Mouse (Mus musculus): ENCODE measurements around the gene Ehd1.
"Not testable (repeated sequence)": the region's sequence is repeated elsewhere in the genome, so short reads cannot be mapped to it uniquely, and the experiment has no call there.

Ehd1 gene

GRCm38 (mm10) chr19:6279481-6280144 is 3.1 kb downstream of the Ehd1 start:
- no peak for DNase-seq (ENCODE audit: low spot score)

- no peak for DNase-seq (ENCODE audit: low spot score)
These were observed 4.0 kb downstream of the Ehd1 start for GRCm38 (mm10) chr19:6280554-6280953.

- DNase-seq (ENCODE audit: low spot score) = no peak
These were observed 4.8 kb downstream of the Ehd1 start for GRCm38 (mm10) chr19:6281122-6282020.

- DNase-seq (ENCODE audit: low spot score) = no peak
These were observed 6.5 kb downstream of the Ehd1 start for GRCm38 (mm10) chr19:6283001-6283400.

GRCm38 (mm10) chr19:6284502-6284901 is 8.0 kb downstream of the Ehd1 start:
- no peak for DNase-seq (ENCODE audit: low spot score)

- DNase-seq (ENCODE audit: low spot score) = no peak
These were observed 8.7 kb downstream of the Ehd1 start for GRCm38 (mm10) chr19:6285226-6285625.

- DNase-seq (ENCODE audit: low spot score) = no peak
These were observed 9.3 kb downstream of the Ehd1 start for GRCm38 (mm10) chr19:6285632-6286433.

GRCm38 (mm10) chr19:6286434-6287401 is 10.2 kb downstream of the Ehd1 start:
- DNase-seq (ENCODE audit: low spot score) = no peak

- no peak for DNase-seq (ENCODE audit: low spot score)
These were observed 11.8 kb downstream of the Ehd1 start for GRCm38 (mm10) chr19:6288236-6288894.

- DNase-seq (ENCODE audit: low spot score) = no peak
These were observed 13.2 kb downstream of the Ehd1 start for GRCm38 (mm10) chr19:6289696-6290238.

GRCm38 (mm10) chr19:6290720-6291116 is 14.2 kb downstream of the Ehd1 start:
- not testable (repeated sequence) for DNase-seq (ENCODE audit: low spot score)

- no peak for DNase-seq (ENCODE audit: low spot score)
These were observed 14.7 kb downstream of the Ehd1 start for GRCm38 (mm10) chr19:6291117-6291781.

GRCm38 (mm10) chr19:6292262-6292661 is 15.7 kb downstream of the Ehd1 start:
- DNase-seq (ENCODE audit: low spot score) = no peak

GRCm38 (mm10) chr19:6294301-6294700 is 17.8 kb downstream of the Ehd1 start:
- no peak for DNase-seq (ENCODE audit: low spot score)

GRCm38 (mm10) chr19:6296551-6297210 is 20.2 kb downstream of the Ehd1 start:
- no peak for DNase-seq (ENCODE audit: low spot score)

- DNase-seq (ENCODE audit: low spot score) = no peak
These were observed 21.1 kb downstream of the Ehd1 start for GRCm38 (mm10) chr19:6297641-6298040.

- no peak for DNase-seq (ENCODE audit: low spot score)
These were observed 22.5 kb downstream of the Ehd1 start for GRCm38 (mm10) chr19:6299003-6299402.

- no peak for DNase-seq (ENCODE audit: low spot score)
These were observed 23.1 kb downstream of the Ehd1 start for GRCm38 (mm10) chr19:6299450-6300267.
